Mouse (Mus musculus) heart, embryonic 13.5 days (tissue): Measurements from ENCODE around the gene Fgf18. TPM values are rescaled to one million over a fixed set of nuclear protein-coding genes. Genes with fewer than 3 reads are reported as not detected.
A peak's percentile ranks its signal among the peaks of the same experiment; 100 is the strongest.

ENCODE experiments used
- ATAC-seq: fragments of 200-750 bp; cut with Nextera tagmentation; 2 replicates; pipeline ENCODE4 v1.8.0; 2017; ENCODE audit warnings: moderate TSS enrichment; ENCODE audit not compliant: insufficient number of reproducible peaks, low FRiP score, low TSS enrichment; ENCODE audit errors: extremely low read depth
- H3K27ac ChIP-seq: fragments of 300-500 bp; sonication (generic); replicated peaks from 2 replicates; pipeline ENCODE4 v1.5.1; 2015; ENCODE audit warnings: moderate library complexity, mild to moderate bottlenecking, inconsistent platforms
- H3K27me3 ChIP-seq: fragments of 300-500 bp; sonication (generic); replicated peaks from 2 replicates; pipeline ENCODE4 v1.6.1; 2015; ENCODE audit warnings: mild to moderate bottlenecking, inconsistent platforms
- H3K36me3 ChIP-seq: fragments of 300-500 bp; sonication (generic); 2 replicates; pipeline ENCODE4 v1.6.1; 2015; ENCODE audit warnings: mild to moderate bottlenecking, inconsistent platforms
- H3K4me1 ChIP-seq: fragments of 300-500 bp; sonication (generic); 2 replicates; pipeline ENCODE4 v1.6.1; 2015; ENCODE audit warnings: inconsistent platforms
- H3K4me2 ChIP-seq: fragments of 300-500 bp; sonication (generic); 2 replicates; pipeline ENCODE4 v1.6.1; 2015; ENCODE audit warnings: inconsistent platforms, mild to moderate bottlenecking, moderate library complexity
- H3K4me3 ChIP-seq: fragments of 300-500 bp; sonication (generic); 2 replicates; pipeline ENCODE4 v1.5.1; 2015; ENCODE audit warnings: moderate library complexity, mild to moderate bottlenecking, inconsistent platforms
- H3K9ac ChIP-seq: fragments of 300-500 bp; sonication (generic); 2 replicates; pipeline ENCODE4 v1.6.1; 2015; ENCODE audit warnings: inconsistent platforms, mild to moderate bottlenecking, moderate library complexity
- H3K9me3 ChIP-seq: fragments of 300-500 bp; sonication (generic); 2 replicates; pipeline ENCODE4 v1.6.1; 2016; ENCODE audit warnings: inconsistent platforms
- WGBS: fragments of 180-500 bp; shearing (Covaris S2); methylation state at CpG from one replicate; pipeline ENCODE4 v1.1.7; 2015; ENCODE audit warnings: mixed read lengths; 5-methylcytosine and 5-hydroxymethylcytosine counted together
- polyA plus RNA-seq: library from polyadenylated mRNA; unstranded; fragments of >200 nt; fragmentation: Nextera tagmentation; extraction: Ambion mirVana; gene quantifications from 2 replicates; pipeline ENCODE4 v1.2.1, GENCODE M21; 2015

The Fgf18 gene
- polyA plus RNA-seq, 1 experiment from 2014 or later: 4.3 TPM

- ATAC-seq: no peak
- no peak overlapping the region for H3K9ac ChIP-seq
- peaks cover 30% of the 10 kb centered on the region for H3K4me1 ChIP-seq
- H3K27me3 ChIP-seq: peaks cover 30% of the 10 kb centered on the region; the same call in 1 of the 2 replicates
- no peak overlapping the region for H3K4me3 ChIP-seq
- WGBS: 82% methylated on average over 5 of the region's 5 CpGs
- H3K9me3 ChIP-seq: no peaks in the 10 kb centered on the region
- no peak overlapping the region for H3K27ac ChIP-seq
- H3K36me3 ChIP-seq: no peaks in the 10 kb centered on the region
- H3K4me2 ChIP-seq: no peak overlapping the region
Observed at GRCm38 (mm10) chr11:33138686-33139085, 8.5 kb downstream of the Fgf18 start.

- H3K4me2 ChIP-seq: no peak overlapping the region
- no peak for ATAC-seq
- 79% methylated on average over 8 of the region's 8 CpGs for WGBS
Observed at GRCm38 (mm10) chr11:33134391-33134986, 12.7 kb downstream of the Fgf18 start.

GRCm38 (mm10) chr11:33132619-33133338, 14.4 kb downstream of the Fgf18 start:
- 65% methylated on average over 8 of the region's 8 CpGs for WGBS
- no peak overlapping the region for H3K27ac ChIP-seq
- no peak; the same call in 1 of the 2 replicates for ATAC-seq

More at GRCm38 (mm10) chr11:33134391-33134986, 12.7 kb downstream of the Fgf18 start:
- Histone ChIP-seq H3K36me3 (no peaks in the 10 kb centered on the region), H3K9ac (no peak overlapping the region), H3K27ac (no peak overlapping the region), H3K4me3 (no peak overlapping the region), H3K4me1 (peaks cover 9% of the 10 kb centered on the region), H3K9me3 (no peaks in the 10 kb centered on the region), H3K27me3 (peaks cover 35% of the 10 kb centered on the region; the same call in 1 of the 2 replicates)

GRCm38 (mm10) chr11:33127058-33127457, 20.1 kb downstream of the Fgf18 start:
- H3K27ac ChIP-seq: no peak overlapping the region
- H3K9me3 ChIP-seq: 0 out of 2 replicates have a peak, but pooled peaks cover 5% of the 10 kb centered on the region
- H3K9ac ChIP-seq: no peak overlapping the region
- H3K4me1 ChIP-seq: peaks cover 10% of the 10 kb centered on the region
- no peak for ATAC-seq
- H3K36me3 ChIP-seq: no peaks in the 10 kb centered on the region
- no peak overlapping the region for H3K4me2 ChIP-seq
- no peak overlapping the region for H3K4me3 ChIP-seq
- H3K27me3 ChIP-seq: peaks cover 28% of the 10 kb centered on the region

More at GRCm38 (mm10) chr11:33132619-33133338, 14.4 kb downstream of the Fgf18 start:
- Histone ChIP-seq H3K9ac (no peak overlapping the region), H3K4me2 (no peak overlapping the region), H3K27me3 (peaks cover 24% of the 10 kb centered on the region; the same call in 1 of the 2 replicates), H3K4me1 (peaks cover 9% of the 10 kb centered on the region), H3K9me3 (0 out of 2 replicates have a peak, but pooled peaks cover 5% of the 10 kb centered on the region), H3K36me3 (no peaks in the 10 kb centered on the region), H3K4me3 (no peak overlapping the region)

- H3K4me3 ChIP-seq: peak overlapping the region; percentile 50
- no peaks in the 10 kb centered on the region for H3K9me3 ChIP-seq
- ATAC-seq: 0 out of 2 replicates have a peak, but pooled peaks have one; percentile 23
- no peaks in the 10 kb centered on the region for H3K36me3 ChIP-seq
- 3% methylated on average over 37 of the region's 37 CpGs for WGBS
- peaks cover 10% of the 10 kb centered on the region for H3K4me1 ChIP-seq
- H3K27me3 ChIP-seq: peaks cover 50% of the 10 kb centered on the region
- no peak overlapping the region for H3K27ac ChIP-seq
- peak overlapping the region; percentile 77 for H3K4me2 ChIP-seq
- H3K9ac ChIP-seq: peak overlapping the region; percentile 74
Observed at GRCm38 (mm10) chr11:33122575-33123268, 24.5 kb downstream of the Fgf18 start.

GRCm38 (mm10) chr11:33119556-33119955, 27.6 kb downstream of the Fgf18 start:
- WGBS: 66% methylated on average over 8 of the region's 8 CpGs
- ATAC-seq: no peak
- no peaks in the 10 kb centered on the region for H3K9me3 ChIP-seq
- peaks cover 11% of the 10 kb centered on the region for H3K4me1 ChIP-seq
- H3K4me3 ChIP-seq: no peak overlapping the region
- H3K4me2 ChIP-seq: no peak overlapping the region
- peaks cover 48% of the 10 kb centered on the region for H3K27me3 ChIP-seq
- H3K9ac ChIP-seq: no peak overlapping the region
- H3K36me3 ChIP-seq: no peaks in the 10 kb centered on the region
- H3K27ac ChIP-seq: no peak overlapping the region

GRCm38 (mm10) chr11:33119116-33119515, 28.1 kb downstream of the Fgf18 start:
- H3K4me2 ChIP-seq: no peak overlapping the region
- H3K27me3 ChIP-seq: peaks cover 46% of the 10 kb centered on the region
- no peaks in the 10 kb centered on the region for H3K9me3 ChIP-seq
- H3K9ac ChIP-seq: no peak overlapping the region
- peaks cover 15% of the 10 kb centered on the region for H3K4me1 ChIP-seq
- H3K36me3 ChIP-seq: no peaks in the 10 kb centered on the region
- H3K27ac ChIP-seq: no peak overlapping the region
- WGBS: 76% methylated on average over 7 of the region's 7 CpGs
- no peak for ATAC-seq
- no peak overlapping the region for H3K4me3 ChIP-seq

GRCm38 (mm10) chr11:33118480-33118879, 28.7 kb downstream of the Fgf18 start:
- WGBS: 57% methylated on average over 6 of the region's 6 CpGs
- Histone ChIP-seq H3K36me3 (no peaks in the 10 kb centered on the region), H3K9me3 (no peaks in the 10 kb centered on the region), H3K4me3 (no peak overlapping the region), H3K27ac (no peak overlapping the region), H3K4me1 (peaks cover 15% of the 10 kb centered on the region), H3K27me3 (peaks cover 39% of the 10 kb centered on the region), H3K9ac (no peak overlapping the region), H3K4me2 (no peak overlapping the region)
- ATAC-seq: no peak

- 62% methylated on average over 3 of the region's 3 CpGs for WGBS
- H3K36me3 ChIP-seq: no peaks in the 10 kb centered on the region
- H3K4me3 ChIP-seq: no peak overlapping the region
- peaks cover 6% of the 10 kb centered on the region; the same call in 1 of the 2 replicates for H3K4me1 ChIP-seq
- H3K27ac ChIP-seq: no peak overlapping the region
- peaks cover 24% of the 10 kb centered on the region for H3K27me3 ChIP-seq
- no peak overlapping the region for H3K9ac ChIP-seq
- no peak overlapping the region for H3K4me2 ChIP-seq
- ATAC-seq: no peak
- H3K9me3 ChIP-seq: no peaks in the 10 kb centered on the region
Observed at GRCm38 (mm10) chr11:33115796-33116195, 31.4 kb downstream of the Fgf18 start.

GRCm38 (mm10) chr11:33112407-33112806, 34.8 kb downstream of the Fgf18 start:
- WGBS: 0% methylated on average over 1 of the region's 1 CpGs
- H3K27ac ChIP-seq: no peak overlapping the region
- no peaks in the 10 kb centered on the region for H3K9me3 ChIP-seq
- peaks cover 32% of the 10 kb centered on the region for H3K27me3 ChIP-seq
- no peak overlapping the region for H3K9ac ChIP-seq
- ATAC-seq: no peak
- peaks cover 6% of the 10 kb centered on the region; the same call in 1 of the 2 replicates for H3K4me1 ChIP-seq
- no peak overlapping the region for H3K4me2 ChIP-seq
- no peaks in the 10 kb centered on the region for H3K36me3 ChIP-seq
- no peak overlapping the region for H3K4me3 ChIP-seq

- no peaks in the 10 kb centered on the region for H3K36me3 ChIP-seq
- H3K27ac ChIP-seq: no peak overlapping the region
- peaks cover 9% of the 10 kb centered on the region for H3K4me1 ChIP-seq
- H3K4me3 ChIP-seq: no peak overlapping the region
- no peak overlapping the region for H3K4me2 ChIP-seq
- no peak for ATAC-seq
- peaks cover 32% of the 10 kb centered on the region for H3K27me3 ChIP-seq
- H3K9me3 ChIP-seq: no peaks in the 10 kb centered on the region
- 58% methylated on average over 2 of the region's 2 CpGs for WGBS
- no peak overlapping the region for H3K9ac ChIP-seq
Observed at GRCm38 (mm10) chr11:33110111-33110510, 37.1 kb downstream of the Fgf18 start.
